Mouse (Mus musculus): ENCODE measurements around the gene Slc12a8.

Gene Slc12a8

GRCm38 (mm10) chr16:33675151-33675847 lies 158.2 kb downstream of the Slc12a8 start:
- DNase-seq (ENCODE audit: low spot score) = no peak

DNA sequence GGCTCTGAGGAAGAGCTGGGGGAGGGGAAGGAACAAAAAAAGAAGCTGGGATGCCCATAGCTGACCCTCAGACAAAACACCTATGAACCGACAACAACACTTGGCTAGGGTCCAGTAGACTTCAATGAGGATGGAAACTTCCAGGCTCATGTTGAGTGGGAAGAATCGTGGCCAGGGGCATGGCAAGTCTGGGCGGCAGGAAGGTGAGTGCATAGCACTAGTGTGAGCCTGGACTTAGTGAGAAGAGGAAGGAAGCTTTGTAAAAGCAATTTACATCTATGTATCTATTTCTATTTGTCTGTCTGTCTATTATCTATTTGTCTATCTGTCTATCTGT lies 158.7 kb downstream of the Slc12a8 start:
- DNase-seq (ENCODE audit: low spot score) = no peak

GRCm38 (mm10) chr16:33676347-33677312 lies 159.5 kb downstream of the Slc12a8 start:
- DNase-seq (ENCODE audit: low spot score) = peak; percentile 67

GRCm38 (mm10) chr16:33677313-33677690 lies 160.2 kb downstream of the Slc12a8 start:
- no peak for DNase-seq (ENCODE audit: low spot score)

DNA sequence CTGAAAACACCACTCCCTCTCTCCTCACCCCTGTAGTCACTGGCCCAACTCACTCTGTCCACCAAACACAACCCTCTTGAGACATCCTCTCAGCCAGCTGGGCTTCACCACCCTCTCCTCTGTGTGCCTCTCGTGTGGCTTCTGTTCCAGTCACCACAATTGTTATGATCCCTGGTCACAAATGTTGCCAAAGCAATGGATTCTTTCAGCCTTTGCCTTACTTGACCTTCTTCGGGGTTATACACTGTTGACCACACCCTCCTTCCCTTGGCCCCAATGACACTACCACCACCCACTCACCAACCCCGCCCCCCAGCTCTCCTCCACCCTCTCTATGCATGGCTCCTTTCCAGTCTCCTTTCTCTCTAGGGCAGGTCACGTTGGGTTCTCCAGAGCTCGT lies 160.8 kb downstream of the Slc12a8 start:
- DNase-seq (ENCODE audit: low spot score) = no peak

DNA sequence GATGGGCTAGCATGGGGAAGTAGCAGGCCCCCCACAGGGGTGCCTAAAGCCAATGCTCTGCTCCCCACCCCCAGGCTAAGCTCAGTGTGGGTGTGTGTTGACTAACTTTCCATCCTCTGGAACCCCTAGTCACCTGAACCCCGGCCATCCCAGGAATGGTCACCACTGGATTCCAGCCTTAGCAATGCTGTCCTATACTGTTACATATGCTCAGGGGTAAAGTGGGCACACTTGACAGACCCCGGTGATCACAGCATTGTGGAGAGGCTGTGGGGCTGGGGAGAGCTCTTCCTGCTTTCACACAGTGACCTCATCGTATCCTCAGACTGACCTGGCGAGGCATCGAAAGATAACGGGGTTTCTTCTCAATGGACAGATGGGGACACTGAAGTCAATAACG lies 163.1 kb downstream of the Slc12a8 start:
- no peak for DNase-seq (ENCODE audit: low spot score)

GRCm38 (mm10) chr16:33680816-33681215 lies 163.7 kb downstream of the Slc12a8 start:
- no peak for DNase-seq (ENCODE audit: low spot score)

DNA sequence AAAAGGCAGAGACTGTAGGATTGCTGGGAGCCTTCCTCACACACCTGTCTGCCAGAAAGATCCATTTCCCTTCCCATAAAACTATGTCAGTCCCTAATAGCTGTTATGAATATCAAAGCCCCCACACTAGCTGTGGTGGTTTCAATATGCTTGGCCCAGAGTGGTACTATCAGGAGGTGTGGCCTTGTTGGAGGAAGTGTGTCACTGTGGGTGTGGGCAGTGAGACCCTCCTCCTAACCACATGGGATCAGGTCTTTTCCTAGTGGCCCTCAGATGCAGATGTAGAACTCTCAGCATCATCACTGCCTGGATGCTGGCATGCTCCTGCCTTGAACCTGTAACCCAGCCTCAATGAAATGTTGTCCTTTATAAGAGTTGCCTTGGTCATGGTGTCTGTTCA lies 164.5 kb downstream of the Slc12a8 start:
- no peak for DNase-seq (ENCODE audit: low spot score)

DNA sequence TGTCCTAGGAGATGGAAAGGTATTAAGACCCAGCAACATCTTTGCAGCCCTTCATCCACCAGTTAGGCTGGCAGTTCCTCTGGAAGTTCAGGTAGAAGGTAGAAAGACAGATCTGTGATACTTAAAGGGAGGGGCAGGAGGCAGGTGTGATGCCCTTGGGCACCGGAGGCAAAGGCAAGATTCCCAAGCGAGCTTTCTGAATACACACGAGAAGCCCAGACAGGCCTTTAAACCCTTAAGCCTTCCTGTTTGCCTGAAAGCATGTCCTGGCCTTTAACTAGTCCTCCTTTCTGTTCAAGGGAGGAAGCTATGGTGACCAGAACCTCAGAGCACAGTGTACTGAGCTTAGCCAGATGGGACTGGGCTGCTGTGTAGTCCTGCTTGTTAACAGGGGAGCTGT lies 165.5 kb downstream of the Slc12a8 start:
- DNase-seq (ENCODE audit: low spot score) = no peak

GRCm38 (mm10) chr16:33683206-33684161 lies 166.4 kb downstream of the Slc12a8 start:
- DNase-seq (ENCODE audit: low spot score) = no peak

- peak; percentile 79 for DNase-seq (ENCODE audit: low spot score)
These were observed 167.1 kb downstream of the Slc12a8 start, which contains the start of gene Heg1 for GRCm38 (mm10) chr16:33684162-33684702. Gene Heg1 (plus strand): TSS chr16:33684370.

DNA sequence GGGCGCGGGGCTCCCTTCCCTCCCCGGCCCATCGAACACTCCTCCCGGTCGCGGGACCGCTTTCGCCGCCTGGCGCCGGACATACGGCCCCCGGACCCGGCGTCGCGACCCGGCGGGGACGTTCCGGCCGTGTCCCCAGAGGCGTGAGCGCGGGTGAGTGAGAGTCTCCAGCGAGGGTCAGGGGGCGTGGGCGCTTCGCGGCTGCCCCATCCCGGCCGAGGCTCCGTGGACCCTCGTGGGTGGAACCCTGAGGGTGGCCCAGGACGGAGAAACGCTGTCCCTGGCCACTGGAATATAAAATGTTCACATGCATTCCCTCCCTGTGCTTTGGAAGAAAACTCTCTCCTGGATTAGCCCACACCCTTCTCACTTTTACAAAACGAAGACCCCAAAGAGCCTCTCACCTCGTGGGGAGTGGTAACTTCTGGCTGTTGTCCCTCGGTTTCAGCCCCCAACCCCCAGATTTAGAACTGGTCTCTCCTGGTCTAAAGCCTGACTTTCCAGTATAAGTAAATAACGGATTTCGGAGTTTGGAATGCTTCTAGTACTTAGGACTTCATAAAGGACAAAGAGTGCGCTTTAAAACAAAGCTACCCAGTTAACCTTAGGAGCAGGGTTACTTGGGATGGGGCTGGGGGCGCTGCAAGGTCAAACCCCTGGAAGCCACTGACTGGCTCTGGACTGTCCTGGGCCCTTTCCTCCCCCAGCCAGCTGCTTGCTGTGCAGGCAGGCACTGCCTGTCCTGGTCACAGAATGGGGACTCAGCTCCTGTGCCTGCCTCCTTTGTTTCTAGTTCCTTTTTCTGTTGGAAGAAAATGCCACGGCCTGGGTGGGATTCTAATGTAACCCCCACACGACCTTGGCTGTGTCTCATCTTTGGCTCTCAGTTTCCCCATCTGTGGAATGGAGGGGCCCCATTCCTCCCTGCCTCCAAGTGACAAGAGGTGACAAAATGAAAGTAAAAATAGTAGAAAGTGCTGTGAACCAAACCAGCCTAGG lies 167.9 kb downstream of the Slc12a8 start:
- DNase-seq (ENCODE audit: low spot score) = no peak

GRCm38 (mm10) chr16:33686056-33686455 lies 168.9 kb downstream of the Slc12a8 start:
- DNase-seq (ENCODE audit: low spot score) = no peak

- DNase-seq (ENCODE audit: low spot score) = no peak
These were observed 170.6 kb downstream of the Slc12a8 start for GRCm38 (mm10) chr16:33687724-33688123.

DNA sequence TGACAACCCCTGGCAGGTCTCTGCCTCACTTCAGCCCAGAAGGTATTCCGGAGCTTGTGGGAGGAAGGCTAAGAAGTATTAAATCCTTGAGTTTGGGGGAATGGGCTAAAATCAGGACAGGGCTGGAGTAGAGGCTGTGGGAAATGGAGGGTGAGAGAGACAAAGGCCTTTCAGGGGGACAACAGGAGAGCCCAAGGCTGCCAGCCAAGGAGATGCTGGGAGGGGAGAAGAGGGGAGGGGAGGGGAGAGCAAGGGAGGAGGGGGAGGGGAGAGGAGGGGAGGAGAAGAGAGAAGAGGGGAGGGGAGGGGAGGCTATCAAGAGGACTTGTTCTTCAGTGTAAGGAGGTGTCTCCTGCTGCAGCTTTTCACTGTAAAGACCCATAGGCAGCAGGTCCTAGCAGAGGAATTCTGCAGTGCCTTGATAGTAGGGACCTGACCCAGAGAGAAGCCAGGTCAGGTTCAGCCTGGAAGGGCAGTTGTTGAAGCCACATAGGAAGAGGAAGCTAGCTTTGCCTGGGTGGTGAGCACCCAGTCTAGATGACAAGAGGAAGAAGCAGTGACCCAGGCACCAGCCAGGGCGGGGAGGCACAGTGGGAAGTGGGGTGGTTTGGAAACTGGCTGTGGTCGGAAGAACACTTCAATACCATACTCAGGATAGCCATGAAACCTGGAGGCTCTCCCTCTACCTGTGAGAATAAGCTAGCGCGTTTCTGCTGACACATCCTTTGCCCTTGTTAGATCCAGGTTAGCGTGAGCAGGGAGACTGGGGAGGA lies 174.0 kb downstream of the Slc12a8 start:
- no peak for DNase-seq (ENCODE audit: low spot score)

DNA sequence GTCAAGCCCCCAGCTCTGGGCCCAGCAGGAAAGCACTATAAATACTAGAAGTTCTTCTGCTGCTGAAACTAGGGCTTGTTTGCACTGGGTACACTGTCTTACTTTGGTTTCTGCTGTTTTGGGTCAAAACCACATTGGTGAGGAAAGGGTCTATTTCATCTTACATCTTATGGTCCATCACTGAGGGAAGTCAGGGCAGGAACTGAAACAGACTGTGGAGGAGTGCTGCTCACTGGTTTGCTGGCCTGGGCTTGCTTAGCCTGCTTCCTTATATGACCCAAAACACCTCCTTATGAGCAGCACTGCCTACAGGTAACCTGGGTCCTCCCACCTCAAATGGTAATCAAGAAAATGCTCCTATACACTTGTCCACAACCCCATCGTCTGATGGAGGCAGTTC lies 176.4 kb downstream of the Slc12a8 start:
- no peak for DNase-seq (ENCODE audit: low spot score)

DNA sequence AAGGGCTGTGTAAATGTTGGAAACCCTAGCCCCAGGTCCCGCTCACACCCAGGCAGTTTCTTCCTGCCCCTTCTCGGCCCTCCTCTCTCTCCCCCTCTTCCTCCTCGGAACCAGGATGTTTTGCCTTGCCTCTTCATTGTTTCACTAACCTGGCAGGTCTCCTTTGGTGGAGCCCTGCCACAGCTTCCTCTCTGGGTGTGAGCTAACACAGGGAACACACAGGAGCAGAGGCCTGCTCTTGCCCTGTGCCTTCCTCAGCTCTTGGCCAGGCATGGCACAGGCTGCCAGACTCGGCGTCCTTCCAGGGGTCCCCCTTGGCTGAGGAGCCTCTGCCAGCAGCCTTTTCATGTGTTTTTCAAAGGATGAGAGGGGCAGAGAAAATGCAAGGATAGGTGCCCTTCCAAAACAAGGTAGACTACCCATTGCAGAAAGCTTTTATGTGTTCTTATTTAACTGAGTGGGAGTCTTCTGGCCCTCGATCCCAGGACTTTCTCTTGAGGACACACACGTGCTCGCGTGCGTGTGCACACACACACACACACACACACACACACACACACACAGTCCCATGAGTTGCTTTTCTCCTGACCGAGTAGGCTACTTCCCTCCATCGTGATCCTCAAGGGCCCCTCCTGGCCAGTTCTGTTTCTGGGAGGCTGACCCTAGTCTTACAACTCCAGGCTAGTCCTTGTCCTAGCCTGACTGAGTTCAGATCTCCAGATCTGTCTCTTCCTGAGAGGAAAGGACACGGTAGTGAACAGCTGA lies 179.9 kb downstream of the Slc12a8 start:
- no peak for DNase-seq (ENCODE audit: low spot score)

DNA sequence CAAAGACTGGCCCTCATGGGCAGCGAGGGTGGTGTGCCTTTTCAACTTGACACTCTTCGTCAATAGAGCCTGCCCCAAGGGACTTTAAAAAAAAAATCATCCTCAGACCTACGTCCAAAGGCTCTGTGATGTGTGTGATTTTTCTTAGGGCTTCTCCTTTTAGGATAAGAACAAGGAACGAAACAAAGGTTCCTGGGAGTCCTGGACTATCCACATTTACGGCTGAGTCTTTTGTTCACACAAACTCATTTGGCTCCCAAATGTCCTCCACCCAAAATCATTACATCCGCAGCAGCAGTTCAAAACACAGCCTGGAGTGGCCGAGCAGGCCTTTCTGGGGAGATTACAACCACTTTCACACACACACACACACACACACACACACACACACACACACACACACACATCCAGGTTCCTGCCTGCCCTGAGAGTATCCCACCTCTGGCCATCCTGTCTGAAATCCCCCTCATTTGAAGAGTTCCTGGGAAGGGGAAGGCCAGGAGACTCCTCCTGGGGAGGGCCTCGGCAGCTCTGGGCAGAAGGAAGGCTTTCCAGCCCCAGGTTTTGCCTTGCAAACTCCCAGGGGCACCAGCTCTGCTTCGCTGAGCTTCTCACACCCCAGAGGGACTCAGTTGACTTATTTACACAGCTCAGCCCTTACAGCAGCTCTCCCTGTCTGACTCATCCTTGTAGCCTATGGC lies 180.6 kb downstream of the Slc12a8 start:
- DNase-seq (ENCODE audit: low spot score) = no peak

All from urinary bladder, postnatal 14 days (tissue).